Mouse (Mus musculus) MEL (cell line): Measurements from ENCODE around the gene Sctr.

ENCODE experiments used
- CTCF ChIP-seq, 3 experiments: IDR thresholded peaks in 2 of 3; conservative IDR thresholded peaks in 1 of 3; 2 replicates each; pipeline ENCODE4 v1.5.1; 2011 to 2012; ENCODE audit warnings: low read length in 3 of 3, low read depth in 2 of 3, mild to moderate bottlenecking in 2 of 3, improper control_type of control experiment in 1 of 3, inconsistent platforms in 1 of 3, mixed read lengths in 1 of 3, moderate library complexity in 1 of 3; ENCODE audit not compliant: control insufficient read depth in 1 of 3, insufficient read depth in 1 of 3, poor library complexity in 1 of 3, severe bottlenecking in 1 of 3
- E2F4 ChIP-seq: IDR thresholded peaks from 2 replicates; pipeline ENCODE4 v1.6.1; 2011; ENCODE audit warnings: low read depth, low read length, improper control_type of control experiment, borderline replicate concordance
- ETS1 ChIP-seq: IDR thresholded peaks from 2 replicates; pipeline ENCODE4 v1.6.1; 2012; ENCODE audit warnings: low read depth, mild to moderate bottlenecking, inconsistent platforms, low read length, improper control_type of control experiment, moderate library complexity
- HCFC1 ChIP-seq: IDR thresholded peaks from 2 replicates; pipeline ENCODE4 v1.6.1; 2012; ENCODE audit warnings: low read depth, mild to moderate bottlenecking, inconsistent platforms, low read length, improper control_type of control experiment, moderate library complexity
- KAT2A ChIP-seq: conservative IDR thresholded peaks from 2 replicates; pipeline ENCODE4 v1.6.1; 2012; ENCODE audit warnings: low read depth, low read length, improper control_type of control experiment, inconsistent platforms
- MAX ChIP-seq: IDR thresholded peaks from 2 replicates; pipeline ENCODE4 v1.6.1; 2011; ENCODE audit warnings: low read length, improper control_type of control experiment
- MAZ ChIP-seq: IDR thresholded peaks from 2 replicates; pipeline ENCODE4 v1.6.1; 2012; ENCODE audit warnings: low read depth, mild to moderate bottlenecking, inconsistent platforms, low read length, improper control_type of control experiment
- MYC ChIP-seq: IDR thresholded peaks from 2 replicates; pipeline ENCODE4 v1.6.1; 2011; ENCODE audit warnings: low read depth, mild to moderate bottlenecking, low read length, improper control_type of control experiment, moderate library complexity
- NRF1 ChIP-seq: IDR thresholded peaks from 2 replicates; pipeline ENCODE4 v1.6.1; 2014; ENCODE audit warnings: low read depth, mild to moderate bottlenecking, inconsistent platforms, low read length, improper control_type of control experiment, moderate library complexity; ENCODE audit not compliant: poor library complexity, insufficient read depth, severe bottlenecking
- POLR2A ChIP-seq, 2 experiments: IDR thresholded peaks; 2 replicates each; pipeline ENCODE4 v1.6.1; 2011 to 2012; ENCODE audit warnings: low read length in 2 of 2, mild to moderate bottlenecking in 2 of 2, control low read depth in 1 of 2, improper control_type of control experiment in 1 of 2, low read depth in 1 of 2, moderate library complexity in 1 of 2; ENCODE audit not compliant: control insufficient read depth in 1 of 2, insufficient read depth in 1 of 2, poor library complexity in 1 of 2
- RAD21 ChIP-seq: IDR thresholded peaks from 2 replicates; pipeline ENCODE4 v1.6.1; 2011; ENCODE audit warnings: mild to moderate bottlenecking, low read depth, low read length, improper control_type of control experiment
- TAL1 ChIP-seq: IDR thresholded peaks from 2 replicates; pipeline ENCODE4 v1.6.1; 2012; ENCODE audit warnings: mild to moderate bottlenecking, inconsistent platforms, low read length, moderate library complexity, mixed read lengths
- ZC3H11A ChIP-seq: IDR thresholded peaks from 2 replicates; pipeline ENCODE4 v1.6.1; 2012; ENCODE audit warnings: low read depth, mild to moderate bottlenecking, inconsistent platforms, low read length, improper control_type of control experiment

DNA sequence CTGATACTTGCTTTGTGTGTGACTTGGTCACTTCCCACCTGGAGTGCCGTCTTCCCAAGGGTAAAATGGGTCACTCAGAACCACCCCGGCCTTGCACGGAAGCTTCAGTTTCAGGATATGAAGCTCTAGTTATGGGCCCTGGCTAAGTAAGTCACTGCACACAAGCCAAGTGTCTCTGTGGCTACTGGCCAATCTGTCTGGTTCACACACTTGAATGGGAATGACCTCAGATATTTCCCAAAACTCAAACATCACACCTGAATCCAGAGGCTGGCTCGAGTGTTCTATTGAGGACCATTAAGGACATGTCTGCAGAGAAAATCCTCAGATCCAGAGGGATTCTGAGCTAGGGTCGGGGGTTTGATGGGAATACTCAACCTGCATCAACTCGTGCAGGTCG, 55.5 kb downstream of the Sctr start:
- TF ChIP-seq POLR2A (IDR thresholded peaks at IDR 0.05; ENCODE audit: control insufficient read depth in 1 of 2, insufficient read depth in 1 of 2, low read depth in 1 of 2, low read length in 2 of 2, poor library complexity in 1 of 2) (no peak), KAT2A (no peak), CTCF (IDR thresholded peaks at IDR 0.05 in 2 of 3, conservative IDR thresholded peaks at IDR 0.05 in 1 of 3; ENCODE audit: control insufficient read depth in 1 of 3, insufficient read depth in 1 of 3, low read depth in 2 of 3, low read length in 3 of 3, poor library complexity in 1 of 3, severe bottlenecking in 1 of 3) (no peak), ETS1 (no peak), MAX (no peak), MAZ (no peak), E2F4 (no peak), ZC3H11A (no peak), RAD21 (no peak), TAL1 (no peak), MYC (no peak), NRF1 (no peak), HCFC1 (no peak)
